Mouse (Mus musculus): ENCODE measurements around the gene Hoxc5.

DNA sequence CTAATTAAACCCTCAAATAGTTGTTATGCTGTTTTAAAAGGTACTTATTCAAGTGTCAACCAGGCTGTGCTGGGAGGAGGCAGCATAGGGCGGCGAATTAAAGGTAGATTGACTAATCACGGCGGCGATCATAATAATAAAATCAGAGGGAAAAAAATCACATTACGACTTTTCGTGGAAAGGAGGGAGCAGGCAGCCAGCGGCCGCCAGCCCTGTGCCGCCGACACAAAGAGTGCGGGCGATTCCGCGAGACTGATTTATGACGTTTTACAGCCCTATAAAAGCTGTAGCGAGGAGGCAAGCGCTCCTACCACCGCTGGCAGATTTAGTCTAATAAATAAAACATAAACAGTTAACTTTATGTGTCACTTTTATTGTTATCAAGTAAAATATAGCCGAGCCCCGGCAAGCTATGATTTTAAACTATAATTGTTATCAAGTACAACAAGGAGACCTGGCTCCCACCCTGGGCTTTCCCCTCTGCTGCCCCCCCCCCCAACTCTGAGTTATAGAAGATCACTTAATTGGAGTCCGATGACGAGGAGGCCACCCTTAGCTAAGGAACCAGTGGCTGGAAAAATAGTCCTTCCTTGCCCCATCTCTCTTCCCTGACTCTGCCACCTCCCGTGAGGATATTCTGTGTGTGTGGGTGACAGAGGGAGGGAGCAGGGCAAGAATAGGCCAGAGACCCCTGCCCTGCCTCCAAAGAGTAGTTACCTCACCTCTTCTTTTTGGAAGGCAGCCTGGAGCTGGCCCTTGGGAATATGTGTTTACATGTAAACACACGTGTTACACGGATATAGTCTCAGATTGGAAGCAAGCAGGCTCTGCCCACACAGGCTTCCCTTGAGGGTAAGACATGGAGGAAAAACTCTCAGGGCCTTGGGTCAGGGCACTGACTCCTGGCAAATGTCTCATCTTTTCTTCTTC lies 65.7 kb downstream of the Hoxc5 start:
- TF ChIP-seq CTCF (IDR thresholded peaks at IDR 0.05; ENCODE audit: borderline replicate concordance, control insufficient read depth, extremely low read depth, insufficient read depth, low read length, poor library complexity): no peak
- no peak for TF ChIP-seq POLR2A (IDR thresholded peaks at IDR 0.05; ENCODE audit: control insufficient read depth, extremely low read depth, insufficient read depth, low read length, poor library complexity)
